Mouse (Mus musculus) left cerebral cortex, postnatal 36 days (tissue): ENCODE measurements around the gene Tmem247. TPM values are rescaled to one million over a fixed set of nuclear protein-coding genes. Genes with fewer than 3 reads are reported as not detected.

Source experiments
- total RNA-seq, 2 experiments: library from RNA; stranded (reverse); gene quantifications; 2 replicates each; pipeline ENCODE4 v1.2.3; 2021

Gene Tmem247
- total RNA-seq, 2 experiments from 2014 or later: not detected

Other genes starting within 250 kb of the Tmem247 start
- gene Epas1, start 163.6 kb upstream of the Tmem247 start, total RNA-seq: 10 to 100 TPM; 82.2 to 94.0 TPM
- not detected for gene Atp6v1e2, start 30.5 kb downstream of the Tmem247 start, total RNA-seq
- 10 to 100 TPM; 36.3 to 45.0 TPM for gene Rhoq, start 45.7 kb downstream of the Tmem247 start, total RNA-seq
- 10 to 100 TPM; 15.0 to 18.1 TPM for gene Pigf, start 108.1 kb downstream of the Tmem247 start, total RNA-seq
- gene Cript, start 108.2 kb downstream of the Tmem247 start, total RNA-seq: 10 to 100 TPM; 61.2 to 66.2 TPM
- 100 to 1,000 TPM; 112 to 120 TPM for gene Socs5, start 190.3 kb downstream of the Tmem247 start, total RNA-seq